Mouse (Mus musculus) small intestine, adult 2 months (tissue): ENCODE results near the gene Zfp566.

Experiments used
- CTCF ChIP-seq: fragments of 200-500 bp; IDR thresholded peaks from 2 replicates; pipeline ENCODE4 v1.5.1; 2012; ENCODE audit warnings: low read depth, mild to moderate bottlenecking, control low read depth, inconsistent platforms, low read length, moderate library complexity, mixed read lengths; ENCODE audit not compliant: insufficient replicate concordance, insufficient read length; ENCODE audit errors: extremely low read depth
- POLR2A ChIP-seq: fragments of 200-500 bp; IDR thresholded peaks from 2 replicates; pipeline ENCODE4 v1.6.1; 2012; ENCODE audit warnings: low read depth, mild to moderate bottlenecking, control low read depth, inconsistent platforms, low read length, moderate library complexity

DNA sequence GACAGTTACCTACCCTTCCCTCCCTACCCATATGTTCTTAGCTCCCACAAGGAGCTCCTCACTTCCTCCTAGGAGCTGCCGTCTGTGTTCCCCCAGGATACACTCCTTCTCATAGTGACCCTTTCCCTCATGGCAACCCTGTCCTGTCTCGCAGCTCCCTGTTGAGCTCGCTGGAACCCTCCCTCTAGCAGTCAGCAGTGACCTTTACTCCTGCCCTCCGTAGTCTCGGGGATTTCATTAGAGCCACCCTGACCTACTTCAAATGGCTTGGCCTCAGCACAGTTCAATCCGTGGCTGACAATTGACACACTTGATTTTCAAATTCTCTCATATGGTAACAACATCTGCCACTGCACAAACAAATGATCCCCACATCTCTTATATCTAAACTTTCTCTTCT lies 59.6 kb downstream of the Zfp566 start:
- no peak for TF ChIP-seq CTCF
- no peak for TF ChIP-seq POLR2A
